Comparison of ENCODE assay signal across 10 mouse cellular contexts in the genomic region with DNA sequence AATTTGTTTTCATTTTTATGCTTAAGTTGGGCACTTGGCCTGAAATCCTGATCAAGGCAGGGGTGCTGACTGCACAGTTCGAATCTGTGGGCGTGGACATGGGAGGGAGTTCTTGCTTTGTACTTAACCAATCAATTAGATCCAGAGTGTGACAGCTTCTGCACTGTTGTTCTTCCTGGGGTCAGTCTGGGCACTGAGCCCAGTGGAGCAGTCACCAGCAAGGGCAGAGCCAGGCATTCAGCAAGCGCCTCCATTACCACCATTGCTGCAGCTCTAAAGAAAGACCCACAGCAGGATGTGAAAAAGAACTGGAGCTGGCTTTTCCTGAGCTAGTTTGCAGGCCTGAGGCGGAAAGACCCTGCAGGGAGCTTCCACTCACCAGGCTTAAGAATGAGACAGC. TPM values are rescaled to one million over a fixed set of nuclear protein-coding genes. Genes with fewer than 3 reads are reported as not detected.
A peak's percentile ranks its signal among the peaks of the same experiment; 100 is the strongest.
DNase-seq lines count a peak whose midpoint lies in the region; ATAC-seq and TF ChIP-seq lines count a peak whose summit lies in the region.
"Had no signal": no experiment of that assay in that cellular context is flagged by ENCODE, and none has a peak within 500 bp of the region (broad histone marks: within the 10 kb centered on the region; RNA-seq: fewer than 3 reads in every experiment).

No protein-coding gene starts in this region.

- WGBS in embryonic facial prominence, embryonic 10.5 days, result 29% methylated on average over 4 of the region's 4 CpGs
- WGBS in hindbrain, postnatal 0 days, result 13% methylated on average over 4 of the region's 4 CpGs
- 32% methylated on average over 4 of the region's 4 CpGs for WGBS in liver, adult 2 months
- WGBS in neural tube, embryonic 12.5 days, result 18% methylated on average over 4 of the region's 4 CpGs

- peaks cover 30% of the 10 kb centered on the region for H3K4me1 ChIP-seq in embryonic facial prominence, embryonic 10.5 days
- peaks cover 4% of the 10 kb centered on the region; the same call in 1 of the 2 replicates for H3K4me1 ChIP-seq in hindbrain, postnatal 0 days (ENCODE audit: insufficient read depth, low read length)
- H3K4me1 ChIP-seq in liver, adult 2 months (ENCODE audit: control insufficient read depth, insufficient read depth, low read length), result peaks cover 2% of the 10 kb centered on the region; the same call in 1 of the 2 replicates
- peaks cover 11% of the 10 kb centered on the region for H3K4me1 ChIP-seq in neural tube, embryonic 12.5 days

- H3K27me3 ChIP-seq in embryonic facial prominence, embryonic 10.5 days (replicated peaks; ENCODE audit: low read depth, poor library complexity, severe bottlenecking), result no peaks in the 10 kb centered on the region
- no peaks in the 10 kb centered on the region for H3K27me3 ChIP-seq in hindbrain, postnatal 0 days (ENCODE audit: insufficient read depth, low read length)
- no peaks in the 10 kb centered on the region for H3K27me3 ChIP-seq in liver, adult 2 months (ENCODE audit: control insufficient read depth, insufficient read depth, low read length)
- no peaks in the 10 kb centered on the region for H3K27me3 ChIP-seq in neural tube, embryonic 12.5 days (replicated peaks)

- peak; percentile 92 for ATAC-seq in hindbrain, postnatal 0 days
- ATAC-seq in neural tube, embryonic 12.5 days (ENCODE audit: low FRiP score, low read depth), result peak; percentile 79

- TF ChIP-seq POLR2A in liver, adult 2 months (IDR thresholded peaks at IDR 0.05; ENCODE audit: extremely low read depth, insufficient read depth, low read length), result no peak

- peak; percentile 88 for DNase-seq in left cerebral cortex, postnatal 4 days
- DNase-seq in left cerebral cortex, adult 9 months (ENCODE audit: low spot score in 2 of 2), result no peak
- DNase-seq in embryonic facial prominence, embryonic 10.5 days (ENCODE audit: low spot score), result no peak
- DNase-seq in hindbrain, postnatal 0 days (ENCODE audit: low spot score), result peak; percentile 90
- peak; percentile 39 for DNase-seq in liver, adult 2 months (ENCODE audit: extremely low read depth, low read depth, low spot score)
- no peak for DNase-seq in urinary bladder, postnatal 14 days (ENCODE audit: low spot score)
- no peak for DNase-seq in spleen, adult 12 weeks (ENCODE audit: low spot score)

- no peak overlapping the region for H3K4me2 ChIP-seq in hindbrain, postnatal 0 days (ENCODE audit: low read depth, low read length)
- H3K4me2 ChIP-seq in neural tube, embryonic 12.5 days (replicated peaks), result no peak overlapping the region

- intact Hi-C loops in left cerebral cortex, postnatal 4 days (cut with DNase I), result no loop called here

- H3K27ac ChIP-seq in embryonic facial prominence, embryonic 10.5 days (replicated peaks), result peak overlapping the region; percentile 59
- H3K27ac ChIP-seq in hindbrain, postnatal 0 days, result peak overlapping the region; percentile 62; the same call in 1 of the 2 replicates
- no peak overlapping the region for H3K27ac ChIP-seq in liver, adult 2 months (replicated peaks; ENCODE audit: insufficient read depth, low read depth, low read length)
- no peak overlapping the region for H3K27ac ChIP-seq in neural tube, embryonic 12.5 days

- no peak for TF ChIP-seq CTCF in hindbrain, postnatal 0 days (IDR thresholded peaks at IDR 0.05; ENCODE audit: low read depth)
- no peak for TF ChIP-seq CTCF in liver, adult 2 months (IDR thresholded peaks at IDR 0.05; ENCODE audit: low read depth, low read length)

- no peak overlapping the region for H3K9ac ChIP-seq in hindbrain, postnatal 0 days (replicated peaks; ENCODE audit: low read length)
- H3K9ac ChIP-seq in liver, adult 2 months (ENCODE audit: low read depth, low read length), result no peak overlapping the region
- H3K9ac ChIP-seq in neural tube, embryonic 12.5 days, result no peak overlapping the region

- no peaks in the 10 kb centered on the region for H3K36me3 ChIP-seq in embryonic facial prominence, embryonic 10.5 days (replicated peaks)
- no peaks in the 10 kb centered on the region for H3K36me3 ChIP-seq in hindbrain, postnatal 0 days (ENCODE audit: insufficient read depth, low read length)
- no peaks in the 10 kb centered on the region for H3K36me3 ChIP-seq in liver, adult 2 months (ENCODE audit: control insufficient read depth, insufficient read depth, low read length)
- no peaks in the 10 kb centered on the region for H3K36me3 ChIP-seq in neural tube, embryonic 12.5 days

- no peaks in the 10 kb centered on the region for H3K79me2 ChIP-seq in liver, adult 2 months (ENCODE audit: control insufficient read depth, insufficient read depth, low read length)

- no peak overlapping the region for H3K4me3 ChIP-seq in embryonic facial prominence, embryonic 10.5 days
- no peak overlapping the region for H3K4me3 ChIP-seq in hindbrain, postnatal 0 days (ENCODE audit: low read length)
- H3K4me3 ChIP-seq in liver, adult 2 months (ENCODE audit: insufficient read depth, low read depth, low read length), result no peak overlapping the region
- H3K4me3 ChIP-seq in neural tube, embryonic 12.5 days, result no peak overlapping the region

- no peaks in the 10 kb centered on the region for H3K9me3 ChIP-seq in embryonic facial prominence, embryonic 10.5 days
- no peaks in the 10 kb centered on the region for H3K9me3 ChIP-seq in hindbrain, postnatal 0 days (ENCODE audit: low read length)
- H3K9me3 ChIP-seq in neural tube, embryonic 12.5 days, result no peaks in the 10 kb centered on the region

RNA-seq across cellular contexts. Expression of gene Sema4c, which starts 38.0 kb away (rescaled TPM):
- 10 to 100 TPM; 60.5 to 65.4 TPM for total RNA-seq in left cerebral cortex, postnatal 4 days (2021)
- 24.9 and 25.9 TPM in 2 replicates for polyA plus RNA-seq in embryonic facial prominence, embryonic 10.5 days (2016; fragmentation: Nextera tagmentation; extraction: Ambion mirVana)
- total RNA-seq in hindbrain, postnatal 0 days (2014; rRNA removed), result 32.3 and 40.5 TPM in 2 replicates
- 14.4 and 14.7 TPM in 2 replicates for polyA plus RNA-seq in hindbrain, postnatal 0 days (2015; fragmentation: Nextera tagmentation; extraction: Ambion mirVana)
- 1.5 and 2.2 TPM in 2 replicates for total RNA-seq in liver, adult 2 months (2014; rRNA removed)
- 1.4 and 2.4 TPM in 2 replicates for polyA plus RNA-seq in liver, adult 2 months (2012; rRNA removed)
- polyA plus RNA-seq in neural tube, embryonic 12.5 days (2016; fragmentation: Nextera tagmentation; extraction: Ambion mirVana), result 35.4 and 38.2 TPM in 2 replicates

RNA-seq across cellular contexts. Expression of gene Ankrd39, which starts 48.9 kb away (rescaled TPM):
- 10 to 100 TPM; 13.4 to 15.1 TPM for total RNA-seq in left cerebral cortex, postnatal 4 days (2021)
- polyA plus RNA-seq in embryonic facial prominence, embryonic 10.5 days (2016; fragmentation: Nextera tagmentation; extraction: Ambion mirVana), result 18.9 and 20.3 TPM in 2 replicates
- 38.1 and 55.1 TPM in 2 replicates for total RNA-seq in hindbrain, postnatal 0 days (2014; rRNA removed)
- 30.8 and 32.5 TPM in 2 replicates for polyA plus RNA-seq in hindbrain, postnatal 0 days (2015; fragmentation: Nextera tagmentation; extraction: Ambion mirVana)
- total RNA-seq in liver, adult 2 months (2014; rRNA removed), result 2.6 and 4.9 TPM in 2 replicates
- polyA plus RNA-seq in liver, adult 2 months (2012; rRNA removed), result 7.7 and 9.4 TPM in 2 replicates
- polyA plus RNA-seq in neural tube, embryonic 12.5 days (2016; fragmentation: Nextera tagmentation; extraction: Ambion mirVana), result 18.6 and 19.5 TPM in 2 replicates

RNA-seq across cellular contexts. Expression of gene Gm42417, which starts 56.9 kb away (rescaled TPM):
- not detected for total RNA-seq in left cerebral cortex, postnatal 4 days (2021)
- 0.54 TPM in 1 of 2 replicates, not detected in the other for polyA plus RNA-seq in embryonic facial prominence, embryonic 10.5 days (2016; fragmentation: Nextera tagmentation; extraction: Ambion mirVana)
- total RNA-seq in hindbrain, postnatal 0 days (2014; rRNA removed), result not detected in 2 replicates
- polyA plus RNA-seq in hindbrain, postnatal 0 days (2015; fragmentation: Nextera tagmentation; extraction: Ambion mirVana), result not detected in 2 replicates
- not detected in 2 replicates for total RNA-seq in liver, adult 2 months (2014; rRNA removed)
- polyA plus RNA-seq in liver, adult 2 months (2012; rRNA removed), result not detected in 2 replicates
- 1.0 TPM in 1 of 2 replicates, not detected in the other for polyA plus RNA-seq in neural tube, embryonic 12.5 days (2016; fragmentation: Nextera tagmentation; extraction: Ambion mirVana)
- polyA plus RNA-seq: large intestine, adult 2 months; small intestine, adult 2 months had no signal

RNA-seq across cellular contexts. Expression of gene Ankrd23, which starts 59.4 kb away (rescaled TPM):
- total RNA-seq in left cerebral cortex, postnatal 4 days (2021), result 1 to 10 TPM; 8.3 to 8.6 TPM
- polyA plus RNA-seq in embryonic facial prominence, embryonic 10.5 days (2016; fragmentation: Nextera tagmentation; extraction: Ambion mirVana), result 15.5 and 16.6 TPM in 2 replicates
- total RNA-seq in hindbrain, postnatal 0 days (2014; rRNA removed), result 8.1 and 11.5 TPM in 2 replicates
- 11.2 and 12.7 TPM in 2 replicates for polyA plus RNA-seq in hindbrain, postnatal 0 days (2015; fragmentation: Nextera tagmentation; extraction: Ambion mirVana)
- total RNA-seq in liver, adult 2 months (2014; rRNA removed), result 1.8 and 2.0 TPM in 2 replicates
- polyA plus RNA-seq in liver, adult 2 months (2012; rRNA removed), result 3.5 and 5.1 TPM in 2 replicates
- 16.4 and 16.6 TPM in 2 replicates for polyA plus RNA-seq in neural tube, embryonic 12.5 days (2016; fragmentation: Nextera tagmentation; extraction: Ambion mirVana)

Comparison
In these comparisons a context has a peak if more than half of its experiments do, and no peak if none do; other contexts are left out.
1. DNase-seq: peak in left cerebral cortex, postnatal 4 days (single experiment), hindbrain, postnatal 0 days (single experiment) and liver, adult 2 months (single experiment); none in left cerebral cortex, adult 9 months (0 of 2), embryonic facial prominence, embryonic 10.5 days (single experiment), urinary bladder, postnatal 14 days (single experiment) and spleen, adult 12 weeks (single experiment).
2. H3K27ac ChIP-seq: peak in embryonic facial prominence, embryonic 10.5 days (single experiment) and hindbrain, postnatal 0 days (single experiment); none in liver, adult 2 months (single experiment) and neural tube, embryonic 12.5 days (single experiment).